Mouse (Mus musculus) T-helper 17 cell (primary cell): ENCODE data around the gene Apoa4.

ENCODE experiments used
- in situ Hi-C, 2 experiments: fragments of 300-600 bp; cut with MboI, MseI; formaldehyde crosslinking; loops; 1 replicate in 1 of 2; 2 replicates in 1 of 2; pipeline ENCODE4 v1.15.1; 2025; ENCODE audit warnings: high pct_unique_total_duplicates in 2 of 2

Gene Apoa4

DNA sequence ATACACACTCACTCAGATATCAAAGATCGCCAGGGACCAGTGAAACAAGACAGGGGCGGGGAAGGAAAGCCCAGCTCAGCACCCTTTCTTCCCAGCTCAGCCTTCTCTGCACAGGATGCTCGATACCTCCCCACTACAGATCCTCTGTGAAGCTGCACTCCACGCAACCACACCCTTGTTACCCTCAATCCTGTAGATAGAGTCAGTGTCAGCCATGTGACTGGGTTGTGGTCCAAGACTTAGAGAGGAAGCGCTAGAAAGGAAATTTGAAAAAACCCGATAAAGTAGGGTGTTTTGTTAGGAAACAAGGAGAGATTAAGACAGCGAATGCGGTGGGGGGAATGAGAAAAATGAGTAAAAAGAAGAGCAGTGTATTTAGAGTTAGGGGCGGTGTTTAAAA, 31.6 kb downstream of the Apoa4 start:
- in situ Hi-C loops: no loop called here

DNA sequence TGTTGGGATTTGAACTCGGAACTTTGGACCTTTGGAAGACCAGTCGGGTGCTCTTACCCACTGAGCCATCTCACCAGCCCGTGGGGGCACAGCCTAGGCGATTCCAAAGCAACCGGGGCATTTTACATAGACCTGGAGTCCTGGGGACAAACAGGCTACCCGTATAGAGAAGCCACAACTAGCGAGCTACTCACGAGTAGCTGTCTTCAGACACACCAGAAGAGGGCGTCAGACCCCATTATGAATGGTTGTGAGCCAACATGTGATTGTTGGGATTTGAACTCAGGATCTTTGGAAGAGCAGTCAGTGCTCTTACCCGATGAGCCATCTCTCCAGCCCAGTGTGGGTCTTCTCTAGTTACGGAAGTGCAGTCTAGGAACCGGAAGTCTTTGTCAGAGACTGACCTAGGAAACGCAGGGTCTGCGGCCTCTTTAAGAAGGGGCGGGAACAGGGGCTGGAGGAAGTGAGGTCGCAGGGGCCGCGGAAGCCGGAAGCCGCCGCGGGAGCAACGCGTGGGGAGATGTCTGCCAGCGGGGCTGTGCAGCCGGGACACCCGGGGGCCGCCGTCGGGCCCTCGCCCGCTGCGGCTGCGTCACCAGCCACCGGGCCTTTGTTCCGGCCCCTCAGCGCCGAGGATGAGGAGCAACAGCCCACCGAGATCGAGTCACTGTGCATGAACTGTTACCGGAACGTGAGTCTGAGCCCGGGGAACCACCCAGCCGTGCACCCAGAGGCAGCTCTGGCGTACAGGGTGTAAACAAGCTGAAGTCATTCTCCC, 32.4 kb downstream of the Apoa4 start, which contains the start of gene Zpr1:
TSS of gene Zpr1 (plus strand) at position 388 of the 778 bp plus-strand sequence.
- in situ Hi-C loops: no loop called here

- in situ Hi-C loops: no loop called here
Observed at GRCm38 (mm10) chr9:46274494-46274893, 34.0 kb downstream of the Apoa4 start.

- in situ Hi-C loops: no loop called here
Observed at GRCm38 (mm10) chr9:46282631-46283436, 42.3 kb downstream of the Apoa4 start, which contains the start of gene Bud13. Gene Bud13 (plus strand): TSS chr9:46283008.
